Mouse (Mus musculus): ENCODE measurements around the gene C2cd5. TPM values are rescaled to one million over a fixed set of nuclear protein-coding genes. Genes with fewer than 3 reads are reported as not detected.

C2cd5 gene
- total and polyA plus RNA-seq, 3 experiments: 16.2 to 47.6 (median 30.5) TPM

DNA sequence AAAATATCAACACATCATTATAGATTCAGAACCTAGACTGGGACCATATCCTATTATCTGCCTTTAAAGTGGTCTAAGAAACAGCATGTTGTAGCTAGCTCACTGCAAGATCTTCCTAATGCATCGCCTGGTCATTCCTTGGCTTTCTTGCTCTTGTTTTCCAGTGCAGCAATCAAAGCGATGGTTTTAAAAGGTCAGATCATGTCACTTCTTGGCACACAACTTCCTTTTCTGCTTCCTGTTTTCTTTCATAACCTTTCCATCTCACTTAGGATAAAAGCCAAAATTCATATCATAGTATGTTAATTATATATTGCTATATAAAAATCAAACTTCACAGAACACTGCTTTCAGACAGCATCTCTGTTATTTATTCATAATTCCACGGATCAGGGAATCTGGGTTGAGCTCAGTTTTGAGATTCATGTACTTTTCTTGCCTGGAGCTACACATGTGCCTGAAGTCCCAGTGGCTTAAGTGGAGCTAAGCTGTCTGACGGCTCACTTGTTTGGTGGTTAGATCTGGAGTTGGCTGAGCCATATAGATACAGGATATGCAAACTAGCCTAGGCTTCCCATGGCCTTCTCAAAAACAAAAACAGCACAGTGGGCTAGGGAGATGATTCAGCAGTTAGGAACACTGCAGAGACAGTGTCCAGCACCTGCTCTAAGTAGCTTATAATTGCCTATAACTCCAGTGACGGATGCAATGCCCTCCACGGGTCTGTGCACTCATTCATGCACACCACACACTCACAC lies 32.1 kb upstream of the C2cd5 start:
- TF ChIP-seq CTCF (IDR thresholded peaks at IDR 0.05 in 2 of 3, conservative IDR thresholded peaks at IDR 0.05 in 1 of 3; ENCODE audit: control insufficient read depth in 1 of 3, insufficient read depth in 1 of 3, low read depth in 2 of 3, low read length in 3 of 3, poor library complexity in 1 of 3, severe bottlenecking in 1 of 3) (no peak), POLR2AphosphoS2 (IDR thresholded peaks at IDR 0.05; ENCODE audit: low read length) (no peak), MAFK (IDR thresholded peaks at IDR 0.05; ENCODE audit: borderline replicate concordance, low read depth, low read length) (no peak), EP300 (IDR thresholded peaks at IDR 0.05; ENCODE audit: low read depth in 1 of 2, low read length in 2 of 2) (no peak), TBP (IDR thresholded peaks at IDR 0.05; ENCODE audit: low read depth, low read length) (no peak), GABPA (IDR thresholded peaks at IDR 0.05; ENCODE audit: low read depth, low read length) (no peak), POLR2AphosphoS5 (IDR thresholded peaks at IDR 0.05; ENCODE audit: borderline replicate concordance, low read depth, low read length) (no peak), ZNF384 (IDR thresholded peaks at IDR 0.05; ENCODE audit: low read depth, low read length) (no peak), NRF1 (IDR thresholded peaks at IDR 0.05; ENCODE audit: insufficient read depth, low read depth, low read length, poor library complexity, severe bottlenecking) (no peak), KAT2A (conservative IDR thresholded peaks at IDR 0.05; ENCODE audit: low read depth, low read length) (no peak), SMC3 (IDR thresholded peaks at IDR 0.05; ENCODE audit: low read depth, low read length) (no peak), MAZ (IDR thresholded peaks at IDR 0.05; ENCODE audit: low read depth, low read length) (no peak), ELF1 (IDR thresholded peaks at IDR 0.05; ENCODE audit: low read depth, low read length) (no peak)
- no peak overlapping the region for H3K9ac ChIP-seq (ENCODE audit: control insufficient read depth, low read depth, low read length, poor library complexity, severe bottlenecking)
- H3K9me3 ChIP-seq (replicated peaks; ENCODE audit: insufficient read depth, low read length): no peaks in the 10 kb centered on the region
- no peaks in the 10 kb centered on the region for H3K79me2 ChIP-seq (ENCODE audit: control insufficient read depth, insufficient read depth, low read length, poor library complexity)
- no peak overlapping the region for H3K27ac ChIP-seq (ENCODE audit: control insufficient read depth, low read depth, low read length)
- no peak overlapping the region for H3K4me3 ChIP-seq (ENCODE audit: control insufficient read depth in 1 of 2, insufficient read depth in 1 of 2, low read depth in 2 of 2, low read length in 2 of 2)
- no peaks in the 10 kb centered on the region for H3K4me1 ChIP-seq (ENCODE audit: control insufficient read depth in 1 of 2, insufficient read depth in 2 of 2, low read length in 2 of 2)
- no peaks in the 10 kb centered on the region for H3K36me3 ChIP-seq (ENCODE audit: control insufficient read depth in 1 of 2, insufficient read depth in 2 of 2, low read length in 2 of 2)
- no peak for DNase-seq (ENCODE audit: low read depth, low spot score)
- no peaks in the 10 kb centered on the region; a peak in 1 of 4 replicates for H3K27me3 ChIP-seq (ENCODE audit: control insufficient read depth in 1 of 2, insufficient read depth in 2 of 2, low read length in 2 of 2)

- no peaks in the 10 kb centered on the region for H3K4me1 ChIP-seq (ENCODE audit: control insufficient read depth in 1 of 2, insufficient read depth in 2 of 2, low read length in 2 of 2)
- no peaks in the 10 kb centered on the region for H3K79me2 ChIP-seq (ENCODE audit: control insufficient read depth, insufficient read depth, low read length, poor library complexity)
- peak; percentile 69; the same call in 1 of the 2 replicates for TF ChIP-seq ETS1 (IDR thresholded peaks at IDR 0.05; ENCODE audit: low read depth, low read length)
- peak; percentile 63; the same call in 1 of the 2 replicates for TF ChIP-seq RCOR1 (IDR thresholded peaks at IDR 0.05; ENCODE audit: low read depth, low read length)
- no peak for TF ChIP-seq TCF12 (IDR thresholded peaks at IDR 0.05; ENCODE audit: low read depth, low read length)
- peak; percentile 90 for TF ChIP-seq BHLHE40 (IDR thresholded peaks at IDR 0.05; ENCODE audit: borderline replicate concordance, low read depth, low read length)
- DNase-seq (ENCODE audit: low read depth, low spot score): peak; percentile 67
- no peaks in the 10 kb centered on the region for H3K36me3 ChIP-seq (ENCODE audit: control insufficient read depth in 1 of 2, insufficient read depth in 2 of 2, low read length in 2 of 2)
- H3K4me3 ChIP-seq (ENCODE audit: control insufficient read depth in 1 of 2, insufficient read depth in 1 of 2, low read depth in 2 of 2, low read length in 2 of 2): no peak overlapping the region
- H3K9me3 ChIP-seq (replicated peaks; ENCODE audit: insufficient read depth, low read length): no peaks in the 10 kb centered on the region
- no peak overlapping the region for H3K9ac ChIP-seq (ENCODE audit: control insufficient read depth, low read depth, low read length, poor library complexity, severe bottlenecking)
- H3K27me3 ChIP-seq (ENCODE audit: control insufficient read depth in 1 of 2, insufficient read depth in 2 of 2, low read length in 2 of 2): no peaks in the 10 kb centered on the region; a peak in 1 of 4 replicates
- H3K27ac ChIP-seq (ENCODE audit: control insufficient read depth, low read depth, low read length): no peak overlapping the region
These were observed 30.5 kb upstream of the C2cd5 start for GRCm38 (mm10) chr6:143130411-143130810.
